Mouse (Mus musculus) retina, embryonic 14.5 days (tissue): Measurements from ENCODE around the gene Vwa8.

Experiments used
- DNase-seq: peaks from one replicate; pipeline ENCODE4 v3.0.0-alpha.2; 2015; ENCODE audit warnings: low spot score

Vwa8 gene

DNA sequence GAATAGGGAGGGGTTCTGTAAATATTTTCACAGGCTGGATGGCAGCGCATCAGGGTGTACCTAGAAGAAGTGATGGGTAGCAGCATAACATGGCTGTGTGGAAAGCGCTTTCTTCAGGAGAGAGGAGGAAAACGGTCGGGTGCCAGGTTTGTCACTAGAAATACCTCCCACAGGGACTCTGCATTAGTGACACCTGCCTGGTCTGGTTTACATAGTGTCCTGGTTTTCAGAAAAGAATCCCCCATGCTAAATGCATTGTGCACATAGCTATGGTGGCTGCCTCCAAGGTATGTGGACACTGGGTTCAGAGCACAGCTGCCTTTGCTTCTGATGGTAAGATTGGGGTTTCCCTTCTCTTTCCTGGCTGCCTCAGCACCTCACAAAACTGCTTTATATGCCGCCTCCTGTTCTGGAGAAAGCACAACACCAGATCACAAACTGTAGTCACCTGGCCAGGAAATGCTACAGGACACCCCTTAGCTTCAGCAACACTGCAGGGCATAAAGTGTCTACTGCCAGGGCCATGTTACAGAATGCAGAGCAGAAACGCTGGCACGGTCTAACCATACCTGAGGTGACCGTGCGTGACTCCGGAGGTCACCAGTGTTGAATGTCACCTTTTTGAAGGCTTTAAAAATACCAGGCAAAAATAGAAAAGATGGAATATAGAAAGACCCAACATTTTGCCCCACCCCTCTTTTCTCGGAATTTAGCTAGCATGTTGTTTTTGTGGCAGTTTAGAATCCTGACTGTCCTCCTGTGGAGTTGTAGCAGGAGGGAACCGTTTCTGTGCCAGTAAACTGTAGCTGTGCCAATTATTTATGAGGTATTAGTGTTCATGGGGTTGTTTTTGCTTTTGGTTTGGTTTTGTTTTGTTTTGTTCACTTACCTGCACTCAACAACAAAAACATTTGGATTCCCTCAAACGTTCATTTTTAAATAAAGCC, 295.7 kb downstream of the Vwa8 start:
- DNase-seq = no peak

DNA sequence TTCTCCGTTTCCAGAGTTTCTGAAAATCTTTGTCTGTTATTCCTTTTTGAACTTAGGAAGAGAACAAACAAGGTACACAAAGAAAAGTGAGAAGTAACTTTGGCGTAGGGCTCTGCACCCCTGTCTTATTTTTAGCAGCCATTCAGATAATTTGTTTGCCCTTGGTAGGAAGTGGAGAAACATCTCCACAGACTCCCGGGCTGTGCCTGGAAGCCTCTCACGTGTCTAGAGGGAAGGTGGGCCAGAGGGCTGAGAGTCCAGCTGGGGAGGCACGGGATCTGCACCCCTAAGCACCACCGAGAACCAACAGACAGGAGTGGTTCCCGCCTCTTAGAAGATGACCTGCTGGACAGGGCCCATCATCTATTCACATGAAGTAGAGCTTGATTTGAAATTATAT, 302.9 kb downstream of the Vwa8 start:
- DNase-seq = no peak

DNA sequence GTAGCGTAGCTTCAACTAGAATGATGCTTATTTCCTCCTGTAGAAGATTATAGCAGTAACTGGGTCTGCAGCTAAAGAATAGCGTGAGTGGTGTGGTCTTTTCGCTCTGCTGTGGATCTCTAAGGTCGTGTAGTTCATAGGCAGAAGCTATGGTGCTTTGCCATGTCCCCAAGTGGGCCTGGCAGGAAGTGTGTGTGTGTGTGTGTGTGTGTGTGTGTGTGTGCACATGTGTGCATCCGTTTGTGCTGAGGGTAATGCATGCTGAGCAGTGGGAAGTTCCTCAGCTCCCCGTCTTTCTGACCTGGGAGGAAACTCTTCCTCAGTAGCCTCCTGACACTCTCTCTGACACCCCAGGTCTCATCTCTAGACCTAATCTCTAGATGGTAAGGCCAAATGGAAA, 305.0 kb downstream of the Vwa8 start:
- DNase-seq = no peak

DNA sequence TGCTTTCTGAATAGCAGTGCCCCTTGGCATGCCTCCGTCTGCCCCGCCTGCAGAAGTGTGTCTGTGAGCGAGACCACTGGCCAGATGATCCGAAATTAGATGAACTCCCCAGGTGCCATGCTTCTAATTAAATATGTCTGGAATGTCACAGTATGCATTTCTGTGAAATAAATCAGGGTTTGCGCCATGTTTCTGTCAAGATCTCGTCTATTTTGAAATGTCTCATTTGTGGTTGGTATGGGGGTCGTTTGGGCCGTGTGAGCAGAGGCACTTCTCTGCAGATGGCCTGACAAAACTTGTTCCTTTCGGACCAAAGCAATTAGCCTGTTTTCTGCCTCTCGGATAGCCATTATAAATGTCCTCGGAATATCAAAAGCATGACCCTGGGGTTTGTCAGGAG, 306.1 kb downstream of the Vwa8 start:
- no peak for DNase-seq

DNA sequence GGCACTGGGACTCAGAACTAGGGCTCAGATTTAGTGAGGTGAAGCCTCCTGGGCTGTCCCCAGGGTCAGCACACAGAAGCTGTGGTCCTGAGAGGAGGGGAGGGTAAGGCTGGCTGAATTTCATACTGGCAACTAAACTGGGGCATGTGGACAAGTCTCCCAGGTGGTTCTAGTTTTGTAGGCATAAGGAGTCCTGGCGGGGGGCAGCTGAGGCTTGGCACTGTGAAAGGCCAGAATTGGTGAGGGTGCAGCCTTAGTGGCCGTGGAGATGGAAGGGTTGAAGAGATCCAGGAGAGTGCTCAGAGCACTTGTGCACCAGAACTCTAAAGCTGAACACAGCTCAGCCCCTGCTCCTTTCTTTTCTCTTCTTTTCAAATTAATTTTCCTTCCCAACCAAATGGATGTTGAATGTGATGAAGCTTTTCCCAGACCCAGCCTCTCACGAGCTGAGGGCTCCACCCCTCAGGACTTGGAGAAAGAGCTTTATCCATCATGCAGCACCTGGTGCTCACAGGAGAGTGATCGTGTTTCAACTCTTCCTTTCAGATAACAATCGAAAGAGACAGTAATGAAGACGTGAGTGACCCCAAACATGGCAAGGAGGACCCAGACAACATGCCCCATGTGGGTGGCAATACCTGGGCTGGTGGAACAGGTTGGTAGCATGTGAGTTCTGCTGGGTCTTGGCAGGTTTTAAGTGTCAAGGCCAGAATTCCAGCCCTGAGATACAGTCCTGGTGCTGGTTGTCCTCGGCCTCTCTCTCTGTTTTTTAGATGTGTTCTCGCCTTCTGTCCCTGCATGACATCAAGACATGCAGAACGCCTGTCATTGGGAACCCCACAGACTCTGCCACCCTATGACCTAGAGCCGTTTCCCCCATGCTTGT, 307.9 kb downstream of the Vwa8 start:
- DNase-seq = no peak

DNA sequence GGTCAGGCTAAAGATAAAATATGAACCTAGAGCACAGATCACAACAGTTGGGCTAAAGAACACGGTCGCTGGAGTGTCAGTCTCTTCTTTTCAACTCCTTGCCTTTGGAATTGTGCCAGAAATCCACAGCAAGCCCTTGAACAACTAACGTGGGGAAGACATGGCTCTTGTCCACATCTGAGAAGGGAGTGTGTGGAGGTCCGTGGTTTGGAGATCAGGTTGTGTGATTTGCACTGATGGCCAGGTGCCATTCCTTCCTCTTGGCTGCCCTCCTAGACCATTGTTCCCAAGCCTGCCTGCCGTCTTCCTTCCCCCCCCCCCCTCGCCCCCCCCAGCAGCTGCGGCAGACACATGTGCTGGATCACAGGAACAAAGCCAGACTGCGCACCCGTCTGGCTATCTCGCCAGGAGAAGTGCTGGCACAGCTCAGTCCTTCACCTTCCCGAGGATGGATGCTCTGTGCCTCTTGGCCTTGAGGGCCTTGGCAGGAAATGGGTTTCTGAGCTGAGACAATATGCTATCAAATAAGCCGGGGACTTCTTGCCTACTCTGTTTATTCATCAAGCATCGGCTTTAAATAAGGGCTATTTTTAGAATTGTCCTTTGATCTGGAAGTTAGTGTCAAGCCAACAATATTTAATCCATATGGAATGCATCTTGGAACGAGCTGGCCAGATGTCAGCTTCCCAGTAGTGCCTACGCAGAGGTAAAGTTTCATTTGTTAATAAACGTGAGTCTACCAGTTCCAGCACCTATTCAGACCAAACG, 308.8 kb downstream of the Vwa8 start:
- no peak for DNase-seq

DNA sequence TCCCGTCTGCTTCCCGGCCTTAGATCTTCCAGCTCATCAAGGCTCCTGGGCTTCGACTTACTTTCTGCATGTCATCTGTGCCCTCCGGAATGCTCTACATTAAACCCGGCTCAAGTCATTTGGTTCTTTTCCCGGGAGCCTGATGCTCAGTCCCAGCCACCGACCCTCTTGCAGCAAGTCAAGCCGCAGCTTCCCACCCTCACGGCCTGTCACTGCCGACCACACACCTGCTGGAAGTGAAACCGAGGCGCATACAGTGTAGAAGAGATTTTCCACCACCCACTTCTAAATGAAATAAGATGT, 309.3 kb downstream of the Vwa8 start:
- DNase-seq = no peak

DNA sequence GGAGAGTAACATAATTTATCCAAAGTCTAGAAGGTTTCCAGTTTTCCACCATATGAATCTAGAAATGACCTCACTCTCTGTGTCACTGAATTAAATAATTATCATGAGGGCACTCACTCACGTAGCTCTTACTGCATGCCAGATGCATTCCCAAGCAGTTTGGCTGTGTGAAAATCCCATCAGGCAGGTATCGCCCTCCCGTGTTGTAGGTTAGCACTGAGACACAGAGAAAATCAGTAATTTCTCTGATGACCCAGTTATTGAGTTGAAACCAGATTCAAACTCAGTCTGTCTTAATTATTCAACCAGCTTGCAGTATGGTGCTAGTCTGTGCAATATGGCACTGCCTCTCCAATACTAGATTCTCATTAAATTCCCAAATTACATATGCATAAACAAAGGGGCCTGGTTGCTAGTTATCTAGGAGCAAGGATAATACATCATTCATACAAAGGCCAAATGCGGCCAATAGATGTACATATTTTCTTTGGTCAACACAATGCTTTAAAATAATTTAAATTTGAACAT, 309.9 kb downstream of the Vwa8 start:
- no peak for DNase-seq

DNA sequence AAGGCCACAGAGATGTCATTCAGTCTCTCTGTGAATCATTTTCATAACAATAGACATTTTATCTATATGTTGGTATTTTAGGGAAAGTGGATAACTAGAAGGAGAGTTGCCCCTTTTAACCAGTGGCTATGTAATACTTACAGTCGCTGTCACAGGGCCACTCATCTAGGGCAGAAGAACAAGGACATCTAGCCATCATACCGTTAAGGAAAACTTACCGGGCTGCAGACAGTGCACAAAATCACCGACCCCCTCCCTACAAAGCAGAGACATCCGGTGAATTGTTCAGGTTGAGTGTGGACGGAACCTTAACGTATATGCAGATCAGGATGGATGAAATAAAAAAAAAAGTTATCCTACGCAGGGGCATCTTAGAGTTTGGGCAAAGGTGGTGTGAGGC, 310.6 kb downstream of the Vwa8 start:
- no peak for DNase-seq

DNA sequence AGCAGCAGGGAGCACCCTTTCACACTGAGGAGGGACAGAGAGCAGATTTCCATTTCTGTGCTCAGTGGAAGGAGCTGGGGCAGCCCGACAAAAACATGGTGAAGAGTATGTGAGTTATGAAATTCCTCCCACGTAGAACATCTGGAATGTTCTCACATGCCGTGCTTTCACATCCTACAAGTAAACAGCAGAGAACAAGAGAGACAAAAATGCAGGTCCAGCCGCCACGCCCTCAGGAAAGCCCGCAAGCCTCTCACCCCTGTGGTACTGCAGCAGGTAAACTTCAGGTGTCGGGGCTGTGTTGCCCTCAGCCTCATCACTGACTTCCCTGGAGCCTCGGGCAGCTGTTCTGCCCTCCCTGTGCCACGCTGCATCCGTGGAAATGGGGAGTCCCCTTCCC, 311.6 kb downstream of the Vwa8 start:
- no peak for DNase-seq

DNA sequence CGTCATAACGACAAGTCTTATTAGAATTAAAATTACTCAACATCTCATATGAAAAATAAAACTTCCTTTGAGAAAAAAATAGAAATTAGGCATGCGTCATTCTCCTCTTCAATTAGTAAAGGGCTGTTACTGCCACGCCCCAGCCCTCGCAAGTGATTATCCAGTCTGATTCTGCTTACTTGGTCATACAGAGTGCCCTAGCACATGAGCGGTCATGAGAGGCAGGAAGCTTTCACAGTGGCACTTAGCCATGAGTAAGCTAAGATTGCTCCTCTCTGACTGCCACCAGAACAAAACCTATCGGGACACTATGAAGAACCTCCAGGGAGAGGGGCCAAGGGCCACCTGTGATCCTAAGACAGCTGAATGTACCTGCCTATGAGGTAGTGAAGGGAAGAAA, 312.1 kb downstream of the Vwa8 start:
- no peak for DNase-seq

DNA sequence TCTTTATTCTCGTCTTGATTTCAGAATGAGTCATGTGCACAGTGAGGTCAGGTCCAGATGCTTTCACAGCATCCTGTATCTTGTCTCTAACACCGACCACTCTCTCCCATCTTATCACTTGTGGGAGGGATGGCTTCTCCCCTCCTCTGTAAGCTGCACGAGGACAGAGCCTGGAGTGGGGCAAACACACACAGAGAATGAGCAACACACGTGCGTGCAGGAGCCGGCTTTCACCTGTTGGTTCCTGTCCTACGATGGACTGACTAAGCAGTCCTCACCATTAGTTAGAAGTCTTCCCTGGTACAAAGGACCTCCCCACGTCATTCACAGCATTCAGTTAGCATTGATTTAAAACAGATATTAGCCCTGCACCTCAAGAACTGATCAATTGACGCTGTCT, 312.9 kb downstream of the Vwa8 start:
- DNase-seq = no peak

DNA sequence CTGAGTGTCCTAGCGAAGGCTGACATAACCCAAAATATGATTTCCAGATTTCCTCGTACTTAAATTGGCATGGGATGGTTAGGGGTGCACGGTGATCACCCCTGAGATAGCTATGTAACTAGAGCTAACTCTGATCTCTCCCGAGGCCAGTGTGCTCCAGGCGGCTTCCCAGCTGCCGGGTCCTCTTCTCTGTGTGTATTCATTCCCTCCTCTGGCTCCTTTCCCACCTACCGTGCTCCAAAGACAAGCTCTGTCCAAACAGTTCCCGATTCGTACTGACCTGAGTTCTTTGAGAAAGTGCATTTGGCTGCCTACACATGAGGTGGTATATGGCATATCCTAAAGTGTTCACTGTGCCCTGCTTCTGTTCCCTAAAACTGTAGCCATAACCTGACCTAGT, 313.8 kb downstream of the Vwa8 start:
- DNase-seq = no peak

DNA sequence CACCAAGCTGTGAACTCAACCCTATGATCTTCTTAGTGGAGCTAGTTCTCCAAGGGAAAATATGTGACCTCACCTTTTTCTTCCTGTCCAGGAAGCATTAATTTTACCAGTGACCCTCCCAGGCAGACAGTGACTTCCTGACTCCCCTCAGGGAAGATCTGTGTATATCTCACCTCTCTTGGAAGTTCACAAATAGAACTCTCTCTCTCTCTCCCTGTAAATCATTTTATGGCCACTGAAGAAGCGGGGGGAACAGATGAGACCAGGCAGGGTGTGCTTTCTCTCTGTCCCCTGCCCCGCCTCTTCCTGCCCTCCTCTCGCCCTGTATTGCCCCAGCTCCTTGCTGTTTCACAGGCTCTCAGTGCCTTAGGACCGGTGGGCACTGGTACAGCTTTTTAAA, 315.5 kb downstream of the Vwa8 start:
- no peak for DNase-seq

DNA sequence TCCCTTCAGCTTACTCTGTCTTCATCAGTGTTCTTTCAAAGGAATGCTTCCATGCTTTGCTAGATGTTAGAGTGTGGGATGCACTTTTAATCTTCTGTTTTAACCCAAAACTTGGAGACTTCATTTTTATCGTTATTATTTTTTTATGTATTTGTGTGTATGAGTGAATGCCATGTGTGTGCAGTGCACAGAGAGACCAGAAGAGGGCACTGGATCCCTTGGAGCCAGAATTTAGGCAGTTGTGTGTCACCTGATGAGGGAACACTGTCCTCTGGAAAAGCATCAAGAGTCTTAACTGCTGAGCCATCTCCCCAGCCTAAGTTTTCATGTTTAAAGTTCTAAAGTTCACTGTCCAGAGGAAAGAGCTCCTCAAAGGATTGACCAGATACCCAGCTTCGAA, 316.1 kb downstream of the Vwa8 start:
- DNase-seq = peak; percentile 5

DNA sequence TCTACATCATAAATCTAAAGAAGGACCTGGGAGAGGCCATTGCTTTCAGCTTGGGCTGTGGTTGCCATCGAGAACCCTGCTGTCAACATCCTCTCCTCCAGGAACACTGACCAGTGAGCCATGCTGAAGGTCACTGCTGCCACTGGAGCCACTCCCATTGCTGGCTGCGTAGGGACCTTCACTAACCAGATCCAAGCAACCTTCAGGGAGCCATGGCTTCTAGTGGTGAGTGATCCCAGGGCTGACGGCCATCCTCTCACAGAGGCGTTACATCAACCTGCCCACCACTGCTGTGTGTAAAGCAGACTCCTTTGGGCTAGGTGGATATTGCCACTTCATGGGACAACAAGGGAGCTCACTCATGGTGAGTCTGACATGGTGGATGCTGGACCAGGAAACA, 325.7 kb downstream of the Vwa8 start:
- no peak for DNase-seq

DNA sequence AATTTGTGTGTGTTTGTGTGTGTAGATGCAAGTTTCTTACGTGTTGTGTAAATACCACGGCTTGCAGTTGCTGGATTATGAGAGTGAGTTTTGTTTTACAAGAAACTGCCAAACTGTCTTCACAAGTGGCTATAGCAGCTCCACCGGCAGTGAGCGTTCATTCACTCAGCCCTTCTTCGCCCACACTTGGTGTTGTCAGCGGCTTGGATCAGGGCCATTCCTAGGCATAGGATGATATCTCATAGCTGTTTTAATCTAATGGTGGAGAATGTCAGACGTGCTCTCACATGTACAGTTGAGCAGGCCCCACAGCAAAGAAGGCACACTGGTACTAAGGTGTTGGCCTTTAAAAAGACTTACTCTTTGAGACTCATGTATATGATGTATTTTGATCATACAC, 328.9 kb downstream of the Vwa8 start:
- no peak for DNase-seq

DNA sequence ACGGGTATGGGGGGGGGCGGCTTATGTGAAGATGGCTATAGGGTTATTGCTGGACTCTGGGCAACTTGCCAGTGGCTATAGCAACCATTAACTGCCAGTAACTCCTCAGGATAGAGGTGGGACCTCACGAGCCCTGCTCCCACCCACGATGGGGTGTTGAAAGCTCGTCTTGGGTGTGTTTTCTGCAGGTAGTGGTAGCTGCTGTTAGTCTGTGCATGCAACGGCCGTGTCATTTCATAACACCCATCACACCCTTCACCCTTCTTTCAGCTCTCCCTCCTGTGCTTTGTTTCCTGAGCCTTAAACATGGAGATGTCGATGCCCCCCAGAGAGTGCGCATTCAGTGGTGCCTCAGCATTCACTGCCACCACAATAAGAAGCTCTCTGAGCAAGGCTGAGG, 329.4 kb downstream of the Vwa8 start:
- no peak for DNase-seq

DNA sequence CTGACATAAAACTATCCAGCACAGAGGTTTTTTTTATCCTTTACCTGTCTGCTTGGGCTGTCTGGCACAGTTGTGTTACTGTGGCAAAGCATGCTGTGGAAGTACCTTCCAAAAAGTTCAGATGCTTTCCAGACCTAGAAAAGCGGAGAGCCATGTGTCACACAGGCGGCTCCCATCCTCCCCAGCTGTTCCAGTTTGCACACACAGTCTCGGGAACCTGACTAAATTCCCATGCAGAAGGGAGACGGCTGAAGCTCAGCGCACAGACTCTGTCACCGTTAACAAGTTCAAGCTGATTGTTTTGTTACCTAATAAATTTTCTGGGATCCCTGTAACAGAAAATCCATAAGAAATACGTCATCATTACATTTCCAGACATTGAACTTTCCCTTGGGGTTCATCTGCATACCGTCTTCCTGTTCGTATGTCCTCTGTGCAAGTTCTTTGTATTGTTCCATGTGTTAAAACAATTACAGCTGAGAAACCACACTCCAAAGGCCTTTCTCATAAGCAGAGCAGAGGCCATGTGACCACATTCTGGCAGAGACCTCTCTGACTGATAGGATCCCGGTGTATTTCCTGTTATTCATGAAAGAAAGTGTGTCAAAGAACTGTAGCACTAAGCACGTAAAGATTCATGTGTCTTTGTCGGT, 331.4 kb downstream of the Vwa8 start:
- DNase-seq = no peak

DNA sequence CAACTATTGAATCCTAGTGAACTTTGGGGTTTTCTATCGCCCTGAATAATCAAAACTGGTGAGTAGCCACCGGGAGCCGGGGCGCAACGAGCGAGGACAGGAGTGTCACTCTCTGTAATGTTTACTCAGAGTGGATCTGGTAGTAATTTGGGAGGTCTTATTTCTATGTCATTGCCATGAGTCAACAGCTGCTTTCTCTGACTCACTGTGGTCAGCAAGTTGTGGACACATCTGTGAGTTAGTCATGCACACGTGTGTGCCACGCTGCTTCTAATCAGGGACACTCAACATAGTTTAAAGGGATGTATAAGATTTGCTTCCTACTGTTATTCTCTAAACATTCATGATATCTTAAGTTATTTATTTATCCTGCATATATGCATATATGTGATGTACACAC, 332.9 kb downstream of the Vwa8 start:
- DNase-seq = no peak

DNA sequence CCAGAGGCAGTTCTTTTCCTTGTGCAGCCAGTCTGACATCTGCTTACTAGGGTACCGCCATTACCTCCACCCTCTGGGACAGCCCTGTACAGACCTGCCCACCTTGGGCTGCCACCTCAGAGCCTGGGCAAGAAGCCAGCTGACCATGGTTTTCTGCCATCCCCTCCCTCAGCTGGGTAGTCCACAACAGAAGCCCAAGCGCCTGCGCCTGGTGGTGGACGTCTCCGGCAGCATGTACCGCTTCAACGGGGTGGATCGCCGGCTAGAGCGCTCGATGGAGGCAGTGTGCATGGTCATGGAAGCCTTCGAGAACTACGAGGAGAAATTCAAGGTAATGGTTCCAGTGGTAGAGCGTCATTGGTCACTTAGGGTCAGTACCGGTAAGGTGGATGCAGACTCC, 333.9 kb downstream of the Vwa8 start:
- no peak for DNase-seq

DNA sequence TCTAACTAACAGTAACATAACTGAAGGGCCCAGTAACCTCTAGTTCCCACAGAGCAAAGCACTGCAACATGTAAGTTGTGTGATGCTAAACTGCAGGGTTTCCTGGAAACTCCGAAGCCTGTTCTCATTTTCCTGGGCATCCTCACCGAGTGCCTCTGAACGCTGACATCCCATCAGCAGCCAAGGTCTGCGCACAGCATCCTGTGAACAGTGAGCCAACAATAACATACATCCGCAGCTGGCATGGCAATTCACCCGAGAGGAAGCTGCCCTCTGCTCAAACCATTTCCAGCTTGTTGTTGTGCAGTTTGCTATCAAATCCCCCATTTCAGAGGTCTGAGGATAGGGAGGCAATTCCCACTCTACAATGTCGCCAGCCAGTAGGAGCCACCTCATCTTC, 334.4 kb downstream of the Vwa8 start:
- no peak for DNase-seq
